Mouse (Mus musculus) embryo, embryonic 9.5 days (tissue): ENCODE measurements at regions not wholly inside any gene's neighbourhood (a gene's known extent, or its start where the extent isn't known, plus 50 kb on each side); places are given as distances from the start of the nearest gene placed in this dataset.
"Not testable (repeated sequence)": the region's sequence is repeated elsewhere in the genome, so short reads cannot be mapped to it uniquely, and the experiment has no call there.

Experiments used
- DNase-seq: peaks from one replicate; pipeline ENCODE4 v3.0.0-alpha.2; 2017; ENCODE audit errors: extremely low spot score

GRCm38 (mm10) chr1:150160314-150160713, 60.5 kb downstream of the Ptgs2 start:
- no peak for DNase-seq

GRCm38 (mm10) chr1:150164890-150165596, 65.2 kb downstream of the Ptgs2 start:
- DNase-seq = no peak

- DNase-seq = no peak
Observed at GRCm38 (mm10) chr1:150165597-150165973, 65.8 kb downstream of the Ptgs2 start.

GRCm38 (mm10) chr1:150167172-150167571, 67.3 kb downstream of the Ptgs2 start:
- no peak for DNase-seq

- no peak for DNase-seq
Observed at GRCm38 (mm10) chr1:150174204-150174603, 74.4 kb downstream of the Ptgs2 start.

- no peak for DNase-seq
Observed at GRCm38 (mm10) chr1:150177029-150177740, 77.4 kb downstream of the Ptgs2 start.

- DNase-seq = no peak
Observed at GRCm38 (mm10) chr1:150202022-150202421, 102.2 kb downstream of the Ptgs2 start.

- no peak for DNase-seq
Observed at GRCm38 (mm10) chr1:150212454-150212853, 106.8 kb upstream of the Pdc start.

- no peak for DNase-seq
Observed at GRCm38 (mm10) chr1:150216672-150217071, 102.5 kb upstream of the Pdc start.

- no peak for DNase-seq
Observed at GRCm38 (mm10) chr1:150218802-150219201, 100.4 kb upstream of the Pdc start.

GRCm38 (mm10) chr1:150225529-150225928, 93.7 kb upstream of the Pdc start:
- DNase-seq = no peak

GRCm38 (mm10) chr1:150239504-150239903, 79.7 kb upstream of the Pdc start:
- not testable (repeated sequence) for DNase-seq

- no peak for DNase-seq
Observed at GRCm38 (mm10) chr1:150240110-150240509, 79.1 kb upstream of the Pdc start.

GRCm38 (mm10) chr1:150241153-150241552, 78.1 kb upstream of the Pdc start:
- DNase-seq = no peak

- no peak for DNase-seq
Observed at GRCm38 (mm10) chr1:150242108-150242507, 77.1 kb upstream of the Pdc start.

- no peak for DNase-seq
Observed at GRCm38 (mm10) chr1:150244916-150245315, 74.3 kb upstream of the Pdc start.

- no peak for DNase-seq
Observed at GRCm38 (mm10) chr1:150251422-150251821, 67.8 kb upstream of the Pdc start.

GRCm38 (mm10) chr1:150251876-150252275, 67.3 kb upstream of the Pdc start:
- DNase-seq = no peak

- peak; percentile 10 for DNase-seq
Observed at GRCm38 (mm10) chr1:150257596-150257995, 61.6 kb upstream of the Pdc start.

- DNase-seq = no peak
Observed at GRCm38 (mm10) chr1:150260355-150260754, 58.9 kb upstream of the Pdc start.

- peak; percentile 12 for DNase-seq
Observed at GRCm38 (mm10) chr1:150266502-150266901, 52.7 kb upstream of the Pdc start.

- no peak for DNase-seq
Observed at GRCm38 (mm10) chr1:150267003-150267402, 52.2 kb upstream of the Pdc start.
